Mouse (Mus musculus) forebrain, embryonic 14.5 days (tissue): ENCODE data around the gene Calcrl. TPM values are rescaled to one million over a fixed set of nuclear protein-coding genes. Genes with fewer than 3 reads are reported as not detected.

Source experiments
- ATAC-seq: fragments of 200-750 bp; cut with Nextera tagmentation; 2 replicates; pipeline ENCODE4 v1.8.0; 2017; ENCODE audit warnings: mild to moderate bottlenecking, moderate library complexity
- DNase-seq: peaks from one replicate; pipeline ENCODE4 v3.0.0-alpha.2; 2015; ENCODE audit warnings: low spot score
- H3K27ac ChIP-seq: fragments of 300-500 bp; sonication (generic); 2 replicates; pipeline ENCODE4 v1.5.1; 2014; ENCODE audit warnings: low read depth, mild to moderate bottlenecking, control low read depth, low read length, moderate library complexity
- H3K27me3 ChIP-seq: fragments of 300-500 bp; sonication (generic); replicated peaks from 2 replicates; pipeline ENCODE4 v1.6.1; 2014; ENCODE audit warnings: low read length, control low read depth, mixed read lengths; ENCODE audit not compliant: control insufficient read depth, insufficient read depth
- H3K36me3 ChIP-seq: fragments of 300-500 bp; sonication (generic); 2 replicates; pipeline ENCODE4 v1.6.1; 2014; ENCODE audit warnings: low read length, control low read depth; ENCODE audit not compliant: control insufficient read depth, insufficient read depth
- H3K4me1 ChIP-seq: fragments of 300-500 bp; sonication (generic); 2 replicates; pipeline ENCODE4 v1.6.1; 2014; ENCODE audit warnings: antibody characterized with exemption, low read length, control low read depth; ENCODE audit not compliant: control insufficient read depth, insufficient read depth
- H3K4me2 ChIP-seq: fragments of 300-500 bp; sonication (generic); 2 replicates; pipeline ENCODE4 v1.6.1; 2014; ENCODE audit warnings: mild to moderate bottlenecking, control low read depth, low read length
- H3K4me3 ChIP-seq: fragments of 300-500 bp; sonication (generic); 2 replicates; pipeline ENCODE4 v1.5.1; 2014; ENCODE audit warnings: low read depth, low read length, control low read depth
- H3K9ac ChIP-seq: fragments of 300-500 bp; sonication (generic); 2 replicates; pipeline ENCODE4 v1.6.1; 2014; ENCODE audit warnings: mild to moderate bottlenecking, low read length, control low read depth, moderate library complexity
- H3K9me3 ChIP-seq: fragments of 300-500 bp; sonication (generic); replicated peaks from 2 replicates; pipeline ENCODE4 v1.6.1; 2016; ENCODE audit warnings: low read length, control low read depth, mixed read lengths; ENCODE audit not compliant: control insufficient read depth
- WGBS: fragments of 180-500 bp; shearing (Covaris S2); extraction: QIAGEN DNeasy Blood & Tissue Kit; methylation state at CpG from one replicate; pipeline ENCODE4 v1.1.7; 2014; 5-methylcytosine and 5-hydroxymethylcytosine counted together
- polyA plus RNA-seq: library from polyadenylated mRNA; unstranded; fragments of >200 nt; fragmentation: Nextera tagmentation; extraction: Ambion mirVana; gene quantifications from 2 replicates; pipeline ENCODE4 v1.2.1, GENCODE M21; 2014

Calcrl gene
- polyA plus RNA-seq, 1 experiment from 2014 or later: 6.5 TPM

DNA sequence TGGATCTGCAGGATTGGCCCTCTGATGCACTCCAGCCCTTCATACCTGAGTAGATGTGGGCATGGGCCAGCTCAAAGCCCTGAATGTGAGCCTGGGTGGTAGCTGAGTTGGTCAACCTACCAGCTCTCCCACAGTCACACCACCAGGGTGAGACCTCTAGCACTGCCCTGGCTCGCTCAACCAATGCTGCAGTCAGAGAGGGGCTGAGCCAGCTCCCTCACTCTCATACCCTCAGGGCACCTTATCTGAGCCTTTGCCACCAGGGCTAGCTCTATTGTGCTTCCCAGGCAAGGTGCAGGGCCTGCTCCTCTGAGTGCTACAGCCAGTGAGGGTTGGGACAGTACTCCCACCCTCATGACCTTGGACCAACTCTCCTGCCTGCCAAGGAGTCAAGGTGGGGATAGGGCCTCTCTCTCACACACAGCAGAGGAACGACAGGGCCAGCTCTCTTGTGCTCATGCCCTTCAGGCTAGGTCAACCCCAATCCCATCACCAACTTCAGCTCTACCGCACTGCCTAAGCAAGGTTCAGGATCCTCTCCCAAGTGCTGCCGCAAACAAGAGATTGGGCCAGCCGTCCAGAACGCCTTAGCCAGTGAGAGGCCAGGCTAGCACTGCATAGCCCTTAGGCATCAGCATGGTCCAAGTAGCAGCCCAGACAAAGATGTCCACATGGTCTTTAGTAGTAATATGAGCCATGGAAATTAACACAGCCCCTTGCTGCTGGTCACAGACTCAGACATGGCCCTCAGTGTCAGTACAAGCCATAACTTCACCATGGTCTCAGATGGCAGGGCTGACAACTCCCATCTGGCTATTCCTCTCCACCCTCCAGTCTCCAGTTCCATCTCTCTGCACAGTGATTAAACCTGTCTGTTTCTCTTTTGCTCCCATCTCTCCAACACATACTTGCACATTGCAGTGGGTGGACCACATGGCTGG is 62.2 kb downstream of the Calcrl start:
- Histone ChIP-seq H3K4me1 (no peaks in the 10 kb centered on the region), H3K27me3 (no peaks in the 10 kb centered on the region), H3K4me3 (no peak overlapping the region), H3K4me2 (no peak overlapping the region), H3K36me3 (no peaks in the 10 kb centered on the region), H3K9me3 (no peaks in the 10 kb centered on the region), H3K27ac (no peak overlapping the region), H3K9ac (no peak overlapping the region)
- 95% methylated on average over 6 of the region's 6 CpGs for WGBS
- ATAC-seq (no peak), DNase-seq (no peak)

DNA sequence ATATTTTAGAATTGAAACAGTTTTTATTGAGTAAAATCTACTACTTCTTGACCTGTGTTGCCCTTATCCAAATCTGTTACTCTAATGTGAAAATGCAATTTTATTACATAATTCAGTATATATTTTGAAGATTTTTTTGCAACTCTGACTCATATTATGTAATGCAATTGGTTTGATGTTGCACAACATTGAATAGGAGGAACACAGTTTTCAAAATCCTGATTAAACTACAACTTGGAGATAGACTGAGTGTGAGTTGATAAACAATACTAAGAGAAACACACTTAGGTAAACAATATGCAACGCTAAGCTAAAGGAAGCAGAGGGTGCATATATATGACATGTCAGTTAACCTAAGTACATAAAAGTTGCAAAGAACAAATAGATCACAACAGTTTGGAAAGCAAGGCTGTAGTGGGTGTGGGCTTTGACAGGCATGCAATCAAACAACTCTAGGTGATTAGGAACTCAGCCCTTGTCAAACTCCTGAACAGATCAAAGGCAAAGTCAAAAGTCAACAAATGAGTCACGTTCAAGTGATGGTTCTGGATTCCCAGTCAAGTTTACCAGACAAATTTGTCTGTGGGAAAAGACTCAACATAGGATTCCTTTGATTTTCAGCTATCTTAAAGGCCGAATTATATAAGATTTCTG is 66.4 kb downstream of the Calcrl start:
- Histone ChIP-seq H3K4me1 (no peaks in the 10 kb centered on the region), H3K36me3 (no peaks in the 10 kb centered on the region), H3K4me2 (no peak overlapping the region), H3K4me3 (no peak overlapping the region), H3K9me3 (no peaks in the 10 kb centered on the region), H3K27ac (no peak overlapping the region), H3K9ac (no peak overlapping the region), H3K27me3 (no peaks in the 10 kb centered on the region)
- ATAC-seq: no peak
- 75% methylated on average over 3 of the region's 3 CpGs for WGBS
- no peak for DNase-seq

DNA sequence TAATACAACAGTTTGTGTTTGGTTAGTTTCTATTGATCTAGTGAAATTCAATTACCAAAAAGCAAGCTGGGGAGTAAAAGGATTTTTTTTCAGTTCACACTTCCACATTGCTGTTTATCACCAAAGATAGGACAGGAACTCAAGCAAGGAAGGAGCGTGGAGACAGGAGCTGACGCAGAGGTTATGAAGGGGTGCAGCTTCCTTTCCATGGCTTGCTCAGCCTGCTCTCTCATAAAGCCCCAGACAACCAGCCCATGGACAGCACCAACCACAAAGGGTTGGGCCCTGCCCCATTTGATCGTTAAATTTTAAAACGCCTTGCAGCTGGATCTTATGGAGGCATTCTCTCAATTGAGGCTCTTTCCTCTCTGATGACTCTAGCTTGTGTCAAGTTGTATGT is 69.9 kb downstream of the Calcrl start:
- Histone ChIP-seq H3K27me3 (no peaks in the 10 kb centered on the region), H3K9ac (no peak overlapping the region), H3K4me3 (no peak overlapping the region), H3K36me3 (no peaks in the 10 kb centered on the region), H3K27ac (no peak overlapping the region), H3K4me1 (no peaks in the 10 kb centered on the region), H3K9me3 (no peaks in the 10 kb centered on the region), H3K4me2 (no peak overlapping the region)
- no peak for DNase-seq
- 77% methylated on average over 4 of the region's 4 CpGs for WGBS
- ATAC-seq: no peak

DNA sequence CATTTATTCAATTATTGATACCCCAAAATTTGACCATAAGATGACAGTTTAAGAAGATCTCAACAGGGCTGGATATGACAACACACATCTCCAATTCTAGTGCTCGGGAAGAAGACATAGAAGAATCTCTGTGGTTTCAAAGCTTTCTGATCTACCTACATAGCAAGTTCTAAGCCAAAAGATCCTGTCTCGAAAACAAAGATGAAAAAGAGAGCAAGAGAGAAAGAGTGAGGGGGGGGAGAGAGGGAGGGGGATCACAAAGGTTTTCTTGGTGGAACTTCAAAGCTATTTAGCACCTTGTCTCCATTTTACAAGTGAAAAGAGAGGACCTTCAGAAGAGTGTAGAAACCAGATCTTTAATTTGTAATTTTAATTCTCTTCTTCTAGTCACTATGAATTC is 77.8 kb downstream of the Calcrl start:
- Histone ChIP-seq H3K4me3 (no peak overlapping the region), H3K9me3 (no peaks in the 10 kb centered on the region), H3K4me2 (no peak overlapping the region), H3K27ac (no peak overlapping the region), H3K27me3 (no peaks in the 10 kb centered on the region), H3K9ac (no peak overlapping the region), H3K36me3 (no peaks in the 10 kb centered on the region), H3K4me1 (no peaks in the 10 kb centered on the region)
- DNase-seq (no peak), ATAC-seq (no peak)
- 74% methylated on average over 2 of the region's 2 CpGs for WGBS

DNA sequence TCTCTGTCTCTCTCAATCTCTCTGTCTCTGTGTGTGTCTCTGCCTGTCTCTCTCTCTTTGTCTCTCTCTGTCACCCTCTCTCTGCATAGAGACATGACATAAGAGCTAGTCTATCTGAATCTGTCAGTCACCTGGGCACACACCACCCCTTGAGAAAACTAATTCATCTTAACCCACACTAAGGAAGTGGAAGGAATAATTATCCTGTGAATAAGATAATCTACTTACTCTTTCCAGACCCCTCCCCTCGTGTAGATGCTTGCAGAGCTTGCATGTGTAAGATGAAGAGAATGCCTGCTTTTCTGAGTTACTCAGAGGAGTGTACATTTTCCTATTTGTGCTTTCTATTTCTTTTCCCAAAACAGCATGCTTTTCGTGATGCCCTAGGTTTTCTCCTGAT is 81.5 kb downstream of the Calcrl start:
- ATAC-seq: no peak
- H3K4me2 ChIP-seq: no peak overlapping the region
- DNase-seq: peak; percentile 15

DNA sequence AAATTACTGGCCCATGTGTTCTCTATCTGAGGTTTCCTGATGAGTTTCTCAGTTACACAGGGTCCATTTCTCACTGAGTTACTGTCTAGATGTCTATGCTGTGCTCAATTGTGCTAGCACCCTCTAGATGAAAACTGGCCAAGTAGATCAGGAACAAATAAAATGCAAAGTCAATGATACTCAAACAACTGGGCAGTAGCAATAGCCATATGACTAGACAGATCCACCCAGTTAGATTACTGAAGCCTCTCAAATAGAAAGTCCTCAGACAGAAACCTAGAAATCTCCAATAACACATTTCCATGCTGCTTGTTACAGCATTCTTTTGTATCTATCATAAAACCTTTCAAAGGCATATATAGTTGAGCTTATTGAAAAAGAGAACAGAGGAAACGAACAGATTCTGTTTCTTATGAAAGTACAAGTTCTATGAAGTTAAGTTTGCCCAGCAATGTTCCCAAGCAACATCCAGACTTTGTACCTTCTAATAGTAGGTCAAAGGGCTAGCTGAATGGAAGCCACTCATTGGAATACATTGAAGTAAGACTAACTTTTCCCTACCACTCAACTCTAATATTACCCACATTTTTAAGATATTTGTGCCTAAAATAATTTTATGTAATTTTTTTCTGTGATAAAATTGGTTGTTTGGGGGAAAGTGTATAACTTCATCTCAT is 87.3 kb downstream of the Calcrl start:
- H3K36me3 ChIP-seq: no peaks in the 10 kb centered on the region
- no peaks in the 10 kb centered on the region for H3K27me3 ChIP-seq
- no peak overlapping the region for H3K27ac ChIP-seq
- H3K4me3 ChIP-seq: no peak overlapping the region
- no peak for ATAC-seq
- no peak overlapping the region for H3K4me2 ChIP-seq
- 83% methylated on average over 1 of the region's 1 CpGs for WGBS
- H3K9me3 ChIP-seq: no peaks in the 10 kb centered on the region
- no peak overlapping the region for H3K9ac ChIP-seq
- DNase-seq: no peak
- no peaks in the 10 kb centered on the region for H3K4me1 ChIP-seq

More for the DNA sequence above, 81.5 kb downstream of the Calcrl start:
- no peaks in the 10 kb centered on the region for H3K4me1 ChIP-seq
- no peaks in the 10 kb centered on the region for H3K9me3 ChIP-seq
- no peak overlapping the region for H3K9ac ChIP-seq
- 63% methylated on average over 2 of the region's 2 CpGs for WGBS
- no peaks in the 10 kb centered on the region for H3K36me3 ChIP-seq
- H3K27me3 ChIP-seq: no peaks in the 10 kb centered on the region
- no peak overlapping the region for H3K27ac ChIP-seq
- H3K4me3 ChIP-seq: no peak overlapping the region

DNA sequence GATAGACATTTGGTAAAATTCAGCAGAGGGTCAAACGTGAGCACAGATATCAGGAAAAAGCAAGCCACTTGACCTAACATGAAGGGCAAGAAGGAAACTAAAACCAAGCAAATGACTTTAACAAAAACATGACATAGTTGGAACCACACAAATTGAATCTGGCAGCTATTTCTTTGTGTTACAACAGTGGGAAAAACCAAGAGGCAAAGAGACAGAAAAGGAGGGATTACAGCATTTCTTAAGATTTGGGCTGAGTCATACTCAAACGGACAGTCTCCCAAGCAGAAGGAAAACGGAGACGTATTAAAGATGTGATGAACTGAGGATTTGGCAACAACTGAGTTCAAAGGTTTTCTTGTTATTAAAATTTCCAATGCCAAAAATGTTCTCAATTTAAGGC is 88.9 kb downstream of the Calcrl start:
- Histone ChIP-seq H3K4me3 (no peak overlapping the region), H3K36me3 (no peaks in the 10 kb centered on the region), H3K9me3 (no peaks in the 10 kb centered on the region), H3K4me2 (no peak overlapping the region), H3K27ac (no peak overlapping the region), H3K27me3 (no peaks in the 10 kb centered on the region), H3K4me1 (no peaks in the 10 kb centered on the region), H3K9ac (no peak overlapping the region)
- no peak for DNase-seq
- no peak for ATAC-seq
- WGBS: 85% methylated on average over 4 of the region's 4 CpGs

DNA sequence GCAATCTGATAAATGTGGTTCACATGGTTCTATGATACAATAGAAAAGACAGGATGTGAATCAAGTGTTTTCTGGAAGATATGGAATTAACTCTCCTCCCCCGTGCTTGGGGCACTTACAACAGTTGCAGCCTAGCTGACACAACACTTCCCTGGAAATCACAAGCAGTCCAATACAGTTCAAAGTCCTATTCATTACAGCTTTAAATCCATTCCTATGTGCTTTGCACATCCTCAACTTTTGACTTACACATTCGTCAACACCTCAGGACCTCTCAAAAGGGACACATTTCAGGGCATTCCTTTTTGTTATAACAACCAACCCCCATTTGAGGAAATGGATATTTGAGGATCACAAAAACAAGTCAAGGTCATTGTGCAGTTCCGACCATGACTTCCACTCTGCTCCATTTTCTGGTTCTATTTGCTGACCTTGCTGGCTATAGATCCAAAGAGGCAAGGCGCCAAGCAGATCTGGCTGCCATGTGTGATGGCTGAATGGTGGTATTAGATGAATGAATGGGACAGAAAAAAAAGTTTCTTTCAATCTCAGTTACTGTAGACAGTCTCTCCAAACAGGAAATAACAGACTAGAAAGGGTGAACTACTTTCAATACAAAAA is 108.9 kb downstream of the Calcrl start:
- H3K36me3 ChIP-seq: no peaks in the 10 kb centered on the region
- 78% methylated on average over 4 of the region's 4 CpGs for WGBS

More for the DNA sequence above, 108.9 kb downstream of the Calcrl start:
- H3K4me2 ChIP-seq: no peak overlapping the region
- H3K9me3 ChIP-seq: no peaks in the 10 kb centered on the region
- H3K27ac ChIP-seq: no peak overlapping the region
- H3K27me3 ChIP-seq: no peaks in the 10 kb centered on the region
- ATAC-seq (no peak), DNase-seq (no peak)
- H3K4me3 ChIP-seq: no peak overlapping the region
- H3K4me1 ChIP-seq: no peaks in the 10 kb centered on the region
- no peak overlapping the region for H3K9ac ChIP-seq
